Mouse (Mus musculus): ENCODE data around the gene Acsl5.

- TF ChIP-seq MYOD1 (IDR thresholded peaks at IDR 0.05; ENCODE audit: control insufficient read depth in 1 of 3, insufficient read length in 2 of 3, low read depth in 2 of 3): no peak
- no peak for TF ChIP-seq POLR2A (IDR thresholded peaks at IDR 0.05; ENCODE audit: insufficient read length, low read depth)
- TF ChIP-seq REST (IDR thresholded peaks at IDR 0.05; ENCODE audit: insufficient read depth, insufficient read length): no peak
- TF ChIP-seq USF1 (IDR thresholded peaks at IDR 0.05; ENCODE audit: low read depth): no peak
Observed at GRCm38 (mm10) chr19:55295075-55295474, 43.3 kb downstream of the Acsl5 start.

All from myocyte (in vitro differentiated cells).